Mouse (Mus musculus): ENCODE results near the gene Il6ra. TPM values are rescaled to one million over a fixed set of nuclear protein-coding genes. Genes with fewer than 3 reads are reported as not detected.
A peak's percentile ranks its signal among the peaks of the same experiment; 100 is the strongest.

The Il6ra gene
- total and polyA plus RNA-seq, 3 experiments: under 0.01 TPM; not detected in 2

DNA sequence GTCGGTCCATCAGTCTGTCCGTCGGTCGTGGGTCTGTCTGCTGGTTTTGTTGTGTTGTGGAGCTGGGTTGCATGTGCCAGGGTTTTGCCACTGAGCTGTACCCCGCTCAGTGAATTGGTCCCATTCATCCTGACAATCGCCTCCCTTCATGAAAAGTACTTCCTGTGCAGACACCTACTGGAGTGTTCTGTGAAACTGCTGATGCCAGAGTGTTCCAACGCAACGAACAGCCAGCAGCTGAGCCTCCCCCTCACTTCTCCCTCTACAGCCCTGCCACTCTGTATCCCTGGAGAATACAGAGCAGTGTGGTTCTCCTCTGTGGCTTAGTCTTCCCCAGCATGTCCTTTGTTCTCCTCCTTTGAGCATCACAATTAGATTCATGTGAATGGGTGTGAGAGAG, 54.1 kb downstream of the Il6ra start:
- Histone ChIP-seq H3K27me3 (ENCODE audit: insufficient read depth, low read length) (peaks cover 17% of the 10 kb centered on the region), H3K4me3 (ENCODE audit: low read depth, low read length) (no peak overlapping the region), H3K4me1 (ENCODE audit: insufficient read depth, low read depth, low read length) (no peaks in the 10 kb centered on the region), H3K9me3 (replicated peaks) (peaks cover 3% of the 10 kb centered on the region; the same call in 1 of the 2 replicates), H3K36me3 (replicated peaks) (no peaks in the 10 kb centered on the region)
- DNase-seq (ENCODE audit: low spot score) (no peak), ATAC-seq (ENCODE audit: extremely low read depth, insufficient number of reproducible peaks, low FRiP score, poor library complexity, severe bottlenecking) (no peak)
- TF ChIP-seq TAL1 (conservative IDR thresholded peaks at IDR 0.05; ENCODE audit: low read depth, low read length) (no peak), GATA1 (IDR thresholded peaks at IDR 0.05; ENCODE audit: borderline replicate concordance, low read length) (no peak), POLR2AphosphoS5 (IDR thresholded peaks at IDR 0.05; ENCODE audit: insufficient replicate concordance, low read depth, low read length) (no peak), GATA2 (IDR thresholded peaks at IDR 0.05; ENCODE audit: borderline replicate concordance, low read depth, low read length) (no peak), CTCF (IDR thresholded peaks at IDR 0.05; ENCODE audit: low read depth, low read length) (no peak)

DNA sequence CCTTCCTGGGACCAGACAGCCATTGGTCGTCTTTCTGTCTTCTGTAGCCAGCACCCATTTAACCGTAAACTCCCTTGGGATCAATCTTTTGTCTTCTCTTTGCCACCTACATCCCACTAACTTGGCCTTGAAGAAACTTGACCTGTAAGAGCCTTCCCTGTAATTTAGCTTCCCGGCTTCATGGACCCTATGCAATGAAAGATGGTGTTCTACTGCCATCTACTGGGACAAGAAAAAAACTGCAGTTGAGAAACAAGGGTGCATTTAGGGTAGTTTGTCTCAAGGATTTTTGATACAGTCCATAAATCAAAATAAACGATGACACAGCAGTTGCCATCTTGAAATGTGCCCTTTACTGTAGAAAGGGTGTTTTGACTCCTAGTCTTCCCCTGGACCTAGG, 54.9 kb downstream of the Il6ra start:
- H3K9me3 ChIP-seq (replicated peaks): peaks cover 3% of the 10 kb centered on the region; the same call in 1 of the 2 replicates
- no peak overlapping the region for H3K4me3 ChIP-seq (ENCODE audit: low read depth, low read length)
- no peaks in the 10 kb centered on the region for H3K36me3 ChIP-seq (replicated peaks)
- H3K4me1 ChIP-seq (ENCODE audit: insufficient read depth, low read depth, low read length): no peaks in the 10 kb centered on the region
- ATAC-seq (ENCODE audit: extremely low read depth, insufficient number of reproducible peaks, low FRiP score, poor library complexity, severe bottlenecking): no peak
- TF ChIP-seq POLR2AphosphoS5 (IDR thresholded peaks at IDR 0.05; ENCODE audit: insufficient replicate concordance, low read depth, low read length) (no peak), CTCF (IDR thresholded peaks at IDR 0.05; ENCODE audit: low read depth, low read length) (peak; percentile 40)
- H3K27me3 ChIP-seq (ENCODE audit: insufficient read depth, low read length): peaks cover 12% of the 10 kb centered on the region
- peak; percentile 40 for DNase-seq (ENCODE audit: low spot score)

DNA sequence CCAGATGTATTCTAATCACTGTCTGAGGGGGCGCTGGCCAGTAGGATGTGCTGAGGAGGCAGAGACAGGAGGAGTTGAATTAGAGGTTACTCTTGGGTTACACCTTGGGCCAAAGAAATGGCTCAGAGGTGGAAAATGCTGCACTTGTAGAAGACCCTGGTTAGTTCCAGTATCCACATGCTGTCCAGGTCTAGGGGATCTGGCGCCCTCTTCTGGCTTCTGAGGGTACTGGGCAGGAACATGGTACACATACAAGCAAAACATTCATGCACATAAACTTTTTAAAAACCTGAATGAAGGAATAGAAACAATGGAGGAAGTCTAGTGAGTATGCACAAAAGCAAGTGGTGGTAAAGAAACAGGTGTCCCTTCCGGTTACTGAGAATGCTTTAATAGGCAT, 55.6 kb downstream of the Il6ra start:
- Histone ChIP-seq H3K4me3 (ENCODE audit: low read depth, low read length) (no peak overlapping the region), H3K9me3 (replicated peaks) (peaks cover 3% of the 10 kb centered on the region; the same call in 1 of the 2 replicates), H3K4me1 (ENCODE audit: insufficient read depth, low read depth, low read length) (no peaks in the 10 kb centered on the region), H3K36me3 (replicated peaks) (no peaks in the 10 kb centered on the region), H3K27me3 (ENCODE audit: insufficient read depth, low read length) (peaks cover 11% of the 10 kb centered on the region)
- ATAC-seq (ENCODE audit: extremely low read depth, insufficient number of reproducible peaks, low FRiP score, poor library complexity, severe bottlenecking) (no peak), DNase-seq (ENCODE audit: low spot score) (no peak)
- TF ChIP-seq TAL1 (conservative IDR thresholded peaks at IDR 0.05; ENCODE audit: low read depth, low read length): no peak
- no peak for TF ChIP-seq POLR2AphosphoS5 (IDR thresholded peaks at IDR 0.05; ENCODE audit: insufficient replicate concordance, low read depth, low read length)
- TF ChIP-seq GATA2 (IDR thresholded peaks at IDR 0.05; ENCODE audit: borderline replicate concordance, low read depth, low read length): no peak
- no peak for TF ChIP-seq GATA1 (IDR thresholded peaks at IDR 0.05; ENCODE audit: borderline replicate concordance, low read length)
- peak; percentile 37; the same call in 1 of the 2 replicates for TF ChIP-seq CTCF (IDR thresholded peaks at IDR 0.05; ENCODE audit: low read depth, low read length)

DNA sequence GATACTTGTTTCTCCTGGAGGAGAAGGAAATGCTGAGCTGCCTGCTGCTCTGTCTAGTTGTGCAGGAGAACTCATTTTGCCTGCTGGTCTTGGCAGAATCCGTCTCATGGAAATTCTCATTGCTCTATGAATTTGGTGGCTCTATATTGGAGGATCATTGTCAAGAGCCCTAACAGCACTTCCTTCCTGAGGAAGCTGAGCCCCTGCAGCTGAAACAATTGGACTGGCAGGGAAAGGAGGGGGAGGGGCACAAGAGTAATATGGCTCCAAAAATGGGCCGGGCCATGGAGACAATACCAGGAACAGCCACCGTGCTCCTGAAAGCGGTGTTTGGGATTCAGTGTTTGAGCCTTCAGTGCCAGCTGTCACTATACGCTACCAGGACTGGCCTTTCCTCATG, 59.2 kb downstream of the Il6ra start:
- no peak overlapping the region for H3K4me3 ChIP-seq (ENCODE audit: low read depth, low read length)
- DNase-seq (ENCODE audit: low spot score): no peak

DNA sequence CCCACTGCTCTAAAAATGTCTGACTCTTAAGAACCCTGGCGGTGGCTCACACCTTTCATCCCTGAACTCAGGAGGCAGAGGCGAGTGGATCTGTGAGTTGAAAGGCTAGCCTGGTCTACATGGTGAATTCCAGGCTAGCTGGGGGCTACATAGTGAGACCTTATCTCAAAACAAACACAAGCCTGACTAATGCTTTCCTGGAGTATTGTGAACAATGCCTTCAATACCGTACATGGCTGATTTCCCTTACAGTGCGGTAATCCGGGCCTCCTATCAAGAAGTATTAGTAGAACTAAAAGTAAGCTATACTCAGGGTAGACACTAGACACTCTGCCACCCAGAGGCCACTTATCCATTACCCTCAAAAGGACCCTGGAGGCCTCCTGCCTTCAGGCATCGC, 64.9 kb downstream of the Il6ra start:
- ATAC-seq (ENCODE audit: extremely low read depth, insufficient number of reproducible peaks, low FRiP score, poor library complexity, severe bottlenecking) (no peak), DNase-seq (ENCODE audit: low spot score) (no peak)
- Histone ChIP-seq H3K36me3 (replicated peaks) (no peaks in the 10 kb centered on the region), H3K9me3 (replicated peaks) (no peaks in the 10 kb centered on the region), H3K27me3 (ENCODE audit: insufficient read depth, low read length) (peaks cover 10% of the 10 kb centered on the region; the same call in 1 of the 2 replicates), H3K4me1 (ENCODE audit: insufficient read depth, low read depth, low read length) (no peaks in the 10 kb centered on the region), H3K4me3 (ENCODE audit: low read depth, low read length) (no peak overlapping the region)
- no peak for TF ChIP-seq CTCF (IDR thresholded peaks at IDR 0.05; ENCODE audit: low read depth, low read length)
- no peak for TF ChIP-seq GATA2 (IDR thresholded peaks at IDR 0.05; ENCODE audit: borderline replicate concordance, low read depth, low read length)
- TF ChIP-seq TAL1 (conservative IDR thresholded peaks at IDR 0.05; ENCODE audit: low read depth, low read length): no peak
- no peak for TF ChIP-seq GATA1 (IDR thresholded peaks at IDR 0.05; ENCODE audit: borderline replicate concordance, low read length)
- no peak for TF ChIP-seq POLR2AphosphoS5 (IDR thresholded peaks at IDR 0.05; ENCODE audit: insufficient replicate concordance, low read depth, low read length)

More for the DNA sequence above, 59.2 kb downstream of the Il6ra start:
- H3K27me3 ChIP-seq (ENCODE audit: insufficient read depth, low read length): peaks cover 8% of the 10 kb centered on the region; the same call in 1 of the 2 replicates
- ATAC-seq (ENCODE audit: extremely low read depth, insufficient number of reproducible peaks, low FRiP score, poor library complexity, severe bottlenecking): no peak
- H3K4me1 ChIP-seq (ENCODE audit: insufficient read depth, low read depth, low read length): no peaks in the 10 kb centered on the region
- TF ChIP-seq TAL1 (conservative IDR thresholded peaks at IDR 0.05; ENCODE audit: low read depth, low read length) (no peak), CTCF (IDR thresholded peaks at IDR 0.05; ENCODE audit: low read depth, low read length) (no peak), GATA1 (IDR thresholded peaks at IDR 0.05; ENCODE audit: borderline replicate concordance, low read length) (no peak), POLR2AphosphoS5 (IDR thresholded peaks at IDR 0.05; ENCODE audit: insufficient replicate concordance, low read depth, low read length) (no peak), GATA2 (IDR thresholded peaks at IDR 0.05; ENCODE audit: borderline replicate concordance, low read depth, low read length) (no peak)
- no peaks in the 10 kb centered on the region for H3K36me3 ChIP-seq (replicated peaks)
- peaks cover 3% of the 10 kb centered on the region; the same call in 1 of the 2 replicates for H3K9me3 ChIP-seq (replicated peaks)

DNA sequence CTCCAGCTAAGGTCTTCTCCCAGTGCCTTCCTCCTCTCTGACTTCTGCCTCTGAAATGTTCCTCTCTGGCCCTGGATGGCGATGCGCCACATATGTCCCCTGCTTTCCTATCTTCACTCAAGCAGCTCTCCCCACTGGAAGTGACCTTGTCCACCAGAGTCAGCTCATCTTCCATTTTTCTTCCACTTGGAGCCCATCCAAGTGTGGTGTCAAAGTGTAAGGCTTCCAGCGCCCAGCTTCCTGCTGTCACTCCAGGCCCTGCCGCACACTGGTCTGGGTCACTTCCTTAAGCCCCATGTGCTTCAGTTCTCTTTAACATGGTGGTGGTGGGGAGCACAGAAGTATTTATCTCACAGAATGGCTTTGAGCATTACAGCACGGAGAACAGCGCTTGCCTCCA, 65.4 kb downstream of the Il6ra start:
- TF ChIP-seq TAL1 (conservative IDR thresholded peaks at IDR 0.05; ENCODE audit: low read depth, low read length) (no peak), GATA1 (IDR thresholded peaks at IDR 0.05; ENCODE audit: borderline replicate concordance, low read length) (no peak), POLR2AphosphoS5 (IDR thresholded peaks at IDR 0.05; ENCODE audit: insufficient replicate concordance, low read depth, low read length) (no peak), CTCF (IDR thresholded peaks at IDR 0.05; ENCODE audit: low read depth, low read length) (no peak), GATA2 (IDR thresholded peaks at IDR 0.05; ENCODE audit: borderline replicate concordance, low read depth, low read length) (no peak)
- Histone ChIP-seq H3K36me3 (replicated peaks) (no peaks in the 10 kb centered on the region), H3K4me1 (ENCODE audit: insufficient read depth, low read depth, low read length) (no peaks in the 10 kb centered on the region), H3K27me3 (ENCODE audit: insufficient read depth, low read length) (peaks cover 10% of the 10 kb centered on the region; the same call in 1 of the 2 replicates), H3K9me3 (replicated peaks) (no peaks in the 10 kb centered on the region), H3K4me3 (ENCODE audit: low read depth, low read length) (no peak overlapping the region)
- DNase-seq (ENCODE audit: low spot score): no peak
- no peak for ATAC-seq (ENCODE audit: extremely low read depth, insufficient number of reproducible peaks, low FRiP score, poor library complexity, severe bottlenecking)

Data from G1E (cell line).